Mouse (Mus musculus) E14TG2a.4 (cell line): Measurements from ENCODE around the gene Cxxc4.

Experiments
- CTCF ChIP-seq: conservative IDR thresholded peaks from 2 replicates; pipeline ENCODE4 v1.5.1; 2014; ENCODE audit warnings: low read length
- POU5F1 ChIP-seq: IDR thresholded peaks from 2 replicates; pipeline ENCODE4 v1.6.1; 2014; ENCODE audit warnings: low read length, borderline replicate concordance

GRCm38 (mm10) chr3:134239321-134239970 is 3.2 kb downstream of the Cxxc4 start:
- TF ChIP-seq CTCF = no peak
- TF ChIP-seq POU5F1 = no peak
